Mouse (Mus musculus) ES-Bruce4 (cell line): ENCODE data around the gene Hmgn2. TPM values are rescaled to one million over a fixed set of nuclear protein-coding genes. Genes with fewer than 3 reads are reported as not detected.
A peak's percentile ranks its signal among the peaks of the same experiment; 100 is the strongest.

Experiments used
- H3K27ac ChIP-seq: 2 replicates; pipeline ENCODE4 v1.5.1; 2012; ENCODE audit warnings: low read length, inconsistent platforms; ENCODE audit not compliant: insufficient read depth
- H3K27me3 ChIP-seq: 2 replicates; pipeline ENCODE4 v1.6.1; 2012; ENCODE audit warnings: mild to moderate bottlenecking, low read length, inconsistent platforms; ENCODE audit not compliant: control insufficient read depth, poor library complexity, insufficient read depth, severe bottlenecking
- H3K36me3 ChIP-seq: 2 replicates; pipeline ENCODE4 v1.6.1; 2012; ENCODE audit warnings: inconsistent platforms, mild to moderate bottlenecking, low read length, moderate library complexity; ENCODE audit not compliant: control insufficient read depth, poor library complexity, insufficient read depth, severe bottlenecking
- H3K4me1 ChIP-seq: one replicate; pipeline ENCODE4 v1.8.1; 2011; ENCODE audit warnings: low read length; ENCODE audit not compliant: control insufficient read depth, insufficient read depth
- H3K4me3 ChIP-seq: 2 replicates; pipeline ENCODE4 v1.5.1; 2011; ENCODE audit warnings: low read depth, mild to moderate bottlenecking, low read length
- H3K9ac ChIP-seq: 2 replicates; pipeline ENCODE4 v1.6.1; 2012; ENCODE audit warnings: low read depth, mild to moderate bottlenecking, inconsistent platforms; ENCODE audit not compliant: poor library complexity, severe bottlenecking
- H3K9me3 ChIP-seq: replicated peaks from 2 replicates; pipeline ENCODE4 v1.6.1; 2012; ENCODE audit warnings: mild to moderate bottlenecking, low read length, inconsistent platforms; ENCODE audit not compliant: control insufficient read depth, poor library complexity, insufficient read depth, severe bottlenecking
- CTCF ChIP-seq: IDR thresholded peaks from one replicate; pipeline ENCODE4 v1.8.1; 2011; ENCODE audit warnings: low read depth, low read length
- EP300 ChIP-seq: IDR thresholded peaks from 2 replicates; pipeline ENCODE4 v1.6.1; 2011; ENCODE audit warnings: low read depth, low read length; ENCODE audit not compliant: insufficient read depth
- POLR2A ChIP-seq: IDR thresholded peaks from one replicate; pipeline ENCODE4 v1.8.1; 2011; ENCODE audit warnings: low read length; ENCODE audit not compliant: insufficient read depth
- polyA plus RNA-seq: library from polyadenylated mRNA; stranded (reverse); fragments of >200 nt; gene quantifications from 2 replicates; pipeline ENCODE4 v1.2.4, GENCODE M21; 2011; ENCODE audit warnings: low read depth; ENCODE audit not compliant: missing spikeins, insufficient read depth, insufficient read length

Hmgn2 gene
- polyA plus RNA-seq, 1 experiment: 257 TPM

DNA sequence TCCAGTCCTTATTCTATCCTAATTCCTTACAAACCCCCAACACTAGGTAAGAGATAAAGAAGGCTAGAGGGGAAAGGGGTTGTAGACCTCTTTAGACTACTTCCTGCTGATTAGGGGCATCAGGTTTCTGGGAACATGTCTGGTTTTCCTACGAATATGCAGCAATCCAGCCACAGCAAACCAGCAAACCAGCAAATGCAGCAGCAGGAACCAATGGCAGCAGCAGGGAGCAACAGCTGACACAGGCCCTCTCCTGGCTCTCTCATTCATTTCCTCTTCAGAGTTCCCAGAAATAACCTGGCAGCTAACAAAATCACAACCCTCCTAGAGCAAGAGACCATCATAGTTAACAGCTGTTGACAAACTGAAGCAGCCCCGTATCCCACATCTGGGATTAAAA is 30.4 kb downstream of the Hmgn2 start:
- Histone ChIP-seq H3K36me3 (no peaks in the 10 kb centered on the region), H3K4me1 (no peaks in the 10 kb centered on the region), H3K9me3 (no peaks in the 10 kb centered on the region), H3K27me3 (no peaks in the 10 kb centered on the region), H3K9ac (no peak overlapping the region), H3K27ac (no peak overlapping the region), H3K4me3 (no peak overlapping the region)
- TF ChIP-seq CTCF (no peak), POLR2A (no peak)

DNA sequence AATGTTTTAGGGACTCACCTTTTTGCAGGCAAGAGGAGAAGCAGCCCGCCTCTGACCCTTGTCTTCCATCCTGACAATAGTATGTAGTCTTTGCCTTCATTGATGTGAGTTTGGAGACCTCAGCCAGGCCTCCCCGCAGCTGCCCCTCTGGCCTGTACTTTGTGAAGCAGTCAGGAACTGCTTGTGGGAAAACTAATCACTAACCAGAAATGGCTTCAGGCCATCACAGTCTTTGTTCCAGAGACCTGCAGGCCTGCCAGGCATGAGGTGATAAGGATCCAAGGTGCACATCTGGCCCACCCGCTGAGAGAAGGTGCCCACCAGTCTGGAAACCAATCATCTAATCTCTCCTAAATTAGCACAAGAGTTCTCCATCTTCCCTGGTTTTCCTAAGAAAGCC is 36.7 kb downstream of the Hmgn2 start:
- H3K4me3 ChIP-seq: no peak overlapping the region
- H3K27me3 ChIP-seq: no peaks in the 10 kb centered on the region
- no peaks in the 10 kb centered on the region for H3K4me1 ChIP-seq
- no peak overlapping the region for H3K27ac ChIP-seq
- H3K9ac ChIP-seq: no peak overlapping the region
- TF ChIP-seq EP300 (no peak), CTCF (no peak), POLR2A (no peak)
- H3K9me3 ChIP-seq: no peaks in the 10 kb centered on the region
- H3K36me3 ChIP-seq: no peaks in the 10 kb centered on the region

DNA sequence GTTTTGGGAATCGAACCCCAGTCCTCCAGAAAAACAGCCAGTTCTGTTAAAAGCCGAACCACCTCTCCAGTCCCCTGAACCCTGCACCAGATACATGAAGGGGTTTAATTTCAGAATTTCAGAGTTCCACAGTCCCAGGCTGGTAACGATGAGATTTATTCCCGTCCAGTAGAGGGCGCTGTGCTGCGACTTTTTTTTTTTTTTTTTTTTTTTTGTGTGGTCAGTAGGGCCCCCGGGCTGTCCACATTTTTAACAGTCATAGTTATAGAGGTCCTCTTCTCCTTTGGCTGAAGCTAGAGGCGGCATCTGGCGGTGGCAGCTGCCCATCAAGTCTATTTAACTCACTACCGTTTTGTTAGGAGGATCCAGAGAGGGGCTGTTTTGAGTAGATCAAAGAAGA is 37.1 kb downstream of the Hmgn2 start:
- H3K36me3 ChIP-seq: no peaks in the 10 kb centered on the region

DNA sequence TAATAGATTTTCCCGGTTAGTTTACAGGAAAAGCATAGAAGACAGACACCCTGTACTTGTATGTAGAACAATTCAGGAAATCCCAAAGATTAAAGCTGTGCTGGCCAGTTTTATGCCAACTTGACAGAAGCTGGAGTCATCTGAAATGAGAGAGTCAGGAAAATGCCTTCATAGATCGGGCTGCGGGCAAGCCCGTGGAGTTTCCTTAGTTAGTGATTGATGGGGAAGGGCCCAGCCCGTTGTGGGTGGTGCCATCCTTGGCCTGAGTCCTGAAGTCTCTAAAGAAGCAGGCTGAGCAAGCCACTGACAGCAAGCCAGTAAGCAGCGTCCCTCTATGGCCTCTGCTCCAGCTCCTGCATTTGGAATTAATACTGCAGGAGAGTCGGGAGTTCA is 39.2 kb downstream of the Hmgn2 start:
- TF ChIP-seq CTCF: no peak
- TF ChIP-seq EP300: no peak
- TF ChIP-seq POLR2A: no peak
- Histone ChIP-seq H3K27ac (peak overlapping the region; percentile 33; the same call in 1 of the 2 replicates), H3K27me3 (no peaks in the 10 kb centered on the region), H3K36me3 (no peaks in the 10 kb centered on the region), H3K4me3 (no peak overlapping the region), H3K9ac (peak overlapping the region; percentile 28; the same call in 1 of the 2 replicates), H3K9me3 (no peaks in the 10 kb centered on the region), H3K4me1 (no peaks in the 10 kb centered on the region)

More for the DNA sequence above, 37.1 kb downstream of the Hmgn2 start:
- Histone ChIP-seq H3K27ac (no peak overlapping the region), H3K9ac (no peak overlapping the region), H3K4me3 (no peak overlapping the region), H3K27me3 (no peaks in the 10 kb centered on the region), H3K9me3 (no peaks in the 10 kb centered on the region), H3K4me1 (no peaks in the 10 kb centered on the region)
- TF ChIP-seq EP300 (no peak), CTCF (peak; percentile 14)

DNA sequence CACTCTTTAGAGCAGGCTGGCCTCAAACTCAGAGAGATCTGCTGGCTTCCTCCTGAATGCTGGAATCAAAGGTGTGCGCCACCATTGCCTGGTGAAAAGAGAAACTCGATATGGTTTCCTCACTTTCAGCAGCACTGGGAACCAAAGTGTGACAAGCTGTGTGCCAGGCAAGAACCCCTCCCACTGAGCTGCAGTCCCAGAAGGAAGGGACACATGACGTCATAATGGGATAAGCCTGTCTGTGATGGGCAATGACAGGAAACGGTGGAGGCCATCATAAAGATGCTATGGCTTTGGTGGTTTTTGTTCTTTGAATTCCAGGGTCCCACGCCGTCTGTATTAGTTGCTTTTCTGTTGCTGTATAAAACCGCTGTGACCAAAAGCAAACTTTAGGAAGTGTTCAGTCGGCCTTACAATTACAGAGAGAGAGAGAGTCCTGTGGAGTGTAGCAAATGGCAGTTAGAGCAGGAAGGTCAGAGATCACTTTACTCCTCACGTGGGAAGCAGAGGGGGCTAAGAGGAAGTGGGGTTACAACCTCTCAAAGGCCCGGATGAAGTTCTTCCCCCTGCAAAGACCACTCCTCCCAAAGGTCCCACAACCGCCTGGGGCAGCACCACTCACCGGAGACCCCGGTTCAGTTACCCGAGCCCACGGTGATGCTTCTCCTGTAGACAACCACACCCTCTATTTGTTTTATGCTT is 39.7 kb downstream of the Hmgn2 start:
- peak overlapping the region; percentile 33; the same call in 1 of the 2 replicates for H3K27ac ChIP-seq
- no peak for TF ChIP-seq POLR2A
- TF ChIP-seq CTCF: no peak
- no peak for TF ChIP-seq EP300
- H3K27me3 ChIP-seq: no peaks in the 10 kb centered on the region
- no peaks in the 10 kb centered on the region for H3K4me1 ChIP-seq
- H3K9ac ChIP-seq: peak overlapping the region; percentile 28; the same call in 1 of the 2 replicates
- 0 out of 2 replicates have a peak overlapping the region, but pooled peaks have one; percentile 1 for H3K4me3 ChIP-seq
- H3K36me3 ChIP-seq: no peaks in the 10 kb centered on the region
- H3K9me3 ChIP-seq: no peaks in the 10 kb centered on the region

DNA sequence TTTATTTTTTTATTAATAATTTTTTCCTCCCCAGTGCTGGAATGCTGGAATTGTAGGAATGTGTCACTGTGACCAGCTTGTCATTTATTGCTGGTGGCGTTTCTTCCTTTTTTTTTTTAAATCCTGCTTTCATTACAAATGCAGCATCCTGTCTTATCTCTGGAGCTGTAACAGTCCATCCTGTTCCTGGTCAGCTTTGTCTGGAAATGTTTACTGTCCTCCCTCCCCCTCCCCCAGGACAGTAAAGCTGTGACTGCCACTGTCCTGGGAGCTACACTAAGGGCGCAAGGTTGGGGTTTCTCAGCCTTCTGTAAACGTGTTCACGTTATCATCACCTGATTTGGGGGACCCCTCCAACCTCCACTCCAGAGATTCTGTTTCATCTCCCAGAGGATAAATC is 43.2 kb downstream of the Hmgn2 start:
- Histone ChIP-seq H3K9me3 (no peaks in the 10 kb centered on the region), H3K36me3 (no peaks in the 10 kb centered on the region), H3K27ac (no peak overlapping the region), H3K27me3 (no peaks in the 10 kb centered on the region), H3K4me1 (no peaks in the 10 kb centered on the region), H3K9ac (no peak overlapping the region), H3K4me3 (no peak overlapping the region)
- no peak for TF ChIP-seq POLR2A
- TF ChIP-seq EP300: no peak
- no peak for TF ChIP-seq CTCF
